Mouse (Mus musculus): ENCODE results near the gene Araf. TPM values are rescaled to one million over a fixed set of nuclear protein-coding genes. Genes with fewer than 3 reads are reported as not detected.
"Not testable (repeated sequence)": the region's sequence is repeated elsewhere in the genome, so short reads cannot be mapped to it uniquely, and the experiment has no call there.

The Araf gene
- total and polyA plus RNA-seq, 3 experiments = 52.8 to 72.2 (median 60.6) TPM

GRCm38 (mm10) chrX:20801456-20801855 is 3.8 kb downstream of the Araf start:
- dilution Hi-C loops (cut with MboI; ENCODE audit: extremely low pct_ligation_motif_present, extremely low pct_unique_long_range_greater_than_20kb, low sequenced_read_pairs) (no loop called here), in situ Hi-C loops (cut with MboI; ENCODE audit: low pct_ligation_motif_present, low pct_unique_long_range_greater_than_20kb, low sequenced_read_pairs) (no loop called here)
- Histone ChIP-seq H3K9ac (ENCODE audit: insufficient read depth, low read depth) (no peak overlapping the region), H3K4me1 (ENCODE audit: control insufficient read depth in 1 of 2, insufficient read depth in 2 of 2) (no peaks in the 10 kb centered on the region), H3K27me3 (replicated peaks) (no peaks in the 10 kb centered on the region), H3K79me2 (replicated peaks; ENCODE audit: control insufficient read depth, extremely low read depth, insufficient read depth, poor library complexity, severe bottlenecking) (no peaks in the 10 kb centered on the region), H3K4me3 (replicated peaks in 1 of 3; ENCODE audit: low read depth in 2 of 3, low read length in 2 of 3, poor library complexity in 1 of 3) (no peak overlapping the region), H3K4me2 (ENCODE audit: insufficient read depth, low read depth, poor library complexity, severe bottlenecking) (no peak overlapping the region), H3K27ac (ENCODE audit: insufficient read depth, low read depth) (no peak overlapping the region), H3K36me3 (replicated peaks in 1 of 2; ENCODE audit: control insufficient read depth in 1 of 2, insufficient read depth in 1 of 2, low read length in 1 of 2) (no peaks in the 10 kb centered on the region), H3K9me3 (replicated peaks; ENCODE audit: low read length) (no peaks in the 10 kb centered on the region)
- no peak for DNase-seq (ENCODE audit: extremely low read depth)
- no peak for TF ChIP-seq CTCF (conservative IDR thresholded peaks at IDR 0.05 in 1 of 2, IDR thresholded peaks at IDR 0.05 in 1 of 2; ENCODE audit: low read depth in 2 of 2, low read length in 2 of 2)
- TF ChIP-seq JUN (IDR thresholded peaks at IDR 0.05; ENCODE audit: insufficient read depth, low read depth, low read length) = no peak
- TF ChIP-seq KAT2A (IDR thresholded peaks at IDR 0.05; ENCODE audit: insufficient replicate concordance, low read length) = no peak
- no peak for TF ChIP-seq TBP (conservative IDR thresholded peaks at IDR 0.05; ENCODE audit: low read depth, low read length)
- no peak for TF ChIP-seq ZKSCAN1 (IDR thresholded peaks at IDR 0.05; ENCODE audit: borderline replicate concordance, low read depth, low read length)

- H3K4me1 ChIP-seq (ENCODE audit: control insufficient read depth in 1 of 2, insufficient read depth in 2 of 2); in situ Hi-C loops (cut with MboI; ENCODE audit: low pct_ligation_motif_present, low pct_unique_long_range_greater_than_20kb, low sequenced_read_pairs); H3K9me3 ChIP-seq (replicated peaks; ENCODE audit: low read length); H3K36me3 ChIP-seq (replicated peaks in 1 of 2; ENCODE audit: control insufficient read depth in 1 of 2, insufficient read depth in 1 of 2, low read length in 1 of 2); dilution Hi-C loops (cut with MboI; ENCODE audit: extremely low pct_ligation_motif_present, extremely low pct_unique_long_range_greater_than_20kb, low sequenced_read_pairs); H3K79me2 ChIP-seq (replicated peaks; ENCODE audit: control insufficient read depth, extremely low read depth, insufficient read depth, poor library complexity, severe bottlenecking); H3K9ac ChIP-seq (ENCODE audit: insufficient read depth, low read depth); H3K4me2 ChIP-seq (ENCODE audit: insufficient read depth, low read depth, poor library complexity, severe bottlenecking); H3K4me3 ChIP-seq (replicated peaks in 1 of 3; ENCODE audit: low read depth in 2 of 3, low read length in 2 of 3, poor library complexity in 1 of 3); H3K27ac ChIP-seq (ENCODE audit: insufficient read depth, low read depth); H3K27me3 ChIP-seq (replicated peaks); DNase-seq (ENCODE audit: extremely low read depth): not testable (repeated sequence)
- TF ChIP-seq SMC3 (IDR thresholded peaks at IDR 0.05; ENCODE audit: low read depth, low read length) (peak; percentile 60), ZNF384 (IDR thresholded peaks at IDR 0.05; ENCODE audit: low read depth, low read length) (peak; percentile 91), RAD21 (IDR thresholded peaks at IDR 0.05; ENCODE audit: low read depth, low read length) (peak; percentile 68), CTCF (conservative IDR thresholded peaks at IDR 0.05 in 1 of 2, IDR thresholded peaks at IDR 0.05 in 1 of 2; ENCODE audit: low read depth in 2 of 2, low read length in 2 of 2) (peak in 1 of 2 experiments; percentile 66; a peak in 2 of 4 replicates), ZC3H11A (IDR thresholded peaks at IDR 0.05; ENCODE audit: low read depth, low read length) (peak; percentile 28; the same call in 1 of the 2 replicates)
Measured at GRCm38 (mm10) chrX:20804301-20804700, 6.7 kb downstream of the Araf start.

GRCm38 (mm10) chrX:20806295-20806694 is 8.7 kb downstream of the Araf start:
- no peaks in the 10 kb centered on the region for H3K27me3 ChIP-seq (replicated peaks)
- H3K4me1 ChIP-seq (ENCODE audit: control insufficient read depth in 1 of 2, insufficient read depth in 2 of 2) = no peaks in the 10 kb centered on the region
- no peaks in the 10 kb centered on the region for H3K79me2 ChIP-seq (replicated peaks; ENCODE audit: control insufficient read depth, extremely low read depth, insufficient read depth, poor library complexity, severe bottlenecking)
- no peaks in the 10 kb centered on the region for H3K36me3 ChIP-seq (replicated peaks in 1 of 2; ENCODE audit: control insufficient read depth in 1 of 2, insufficient read depth in 1 of 2, low read length in 1 of 2)
- no peak overlapping the region for H3K4me3 ChIP-seq (replicated peaks in 1 of 3; ENCODE audit: low read depth in 2 of 3, low read length in 2 of 3, poor library complexity in 1 of 3)
- in situ Hi-C loops (cut with MboI; ENCODE audit: low pct_ligation_motif_present, low pct_unique_long_range_greater_than_20kb, low sequenced_read_pairs) = no loop called here
- TF ChIP-seq MXI1 (IDR thresholded peaks at IDR 0.05; ENCODE audit: low read depth, low read length) = no peak
- TF ChIP-seq EP300 (IDR thresholded peaks at IDR 0.05; ENCODE audit: low read length) = no peak
- no peak for TF ChIP-seq MAX (IDR thresholded peaks at IDR 0.05; ENCODE audit: low read length)
- no peak for TF ChIP-seq NRF1 (IDR thresholded peaks at IDR 0.05; ENCODE audit: low read depth, low read length)
- TF ChIP-seq USF2 (conservative IDR thresholded peaks at IDR 0.05; ENCODE audit: low read depth, low read length) = no peak
- TF ChIP-seq JUND (conservative IDR thresholded peaks at IDR 0.05; ENCODE audit: low read depth, low read length) = no peak
- no peak for TF ChIP-seq UBTF (IDR thresholded peaks at IDR 0.05; ENCODE audit: low read depth, low read length)
- TF ChIP-seq ZMIZ1 (IDR thresholded peaks at IDR 0.05; ENCODE audit: low read depth, low read length) = no peak
- TF ChIP-seq RCOR1 (conservative IDR thresholded peaks at IDR 0.05; ENCODE audit: low read depth, low read length) = no peak
- TF ChIP-seq NELFE (IDR thresholded peaks at IDR 0.05; ENCODE audit: low read depth, low read length) = no peak
- no peak for TF ChIP-seq PAX5 (IDR thresholded peaks at IDR 0.05; ENCODE audit: low read length)
- no peak for TF ChIP-seq E2F4 (IDR thresholded peaks at IDR 0.05; ENCODE audit: insufficient replicate concordance, low read depth, low read length)
- TF ChIP-seq POLR2AphosphoS2 (IDR thresholded peaks at IDR 0.05; ENCODE audit: low read depth, low read length) = no peak
- TF ChIP-seq SIN3A (IDR thresholded peaks at IDR 0.05; ENCODE audit: low read length) = no peak
- dilution Hi-C loops (cut with MboI; ENCODE audit: extremely low pct_ligation_motif_present, extremely low pct_unique_long_range_greater_than_20kb, low sequenced_read_pairs) = no loop called here
- H3K4me2 ChIP-seq (ENCODE audit: insufficient read depth, low read depth, poor library complexity, severe bottlenecking) = no peak overlapping the region
- no peaks in the 10 kb centered on the region for H3K9me3 ChIP-seq (replicated peaks; ENCODE audit: low read length)
- DNase-seq (ENCODE audit: extremely low read depth) = no peak
- no peak overlapping the region for H3K9ac ChIP-seq (ENCODE audit: insufficient read depth, low read depth)
- no peak overlapping the region for H3K27ac ChIP-seq (ENCODE audit: insufficient read depth, low read depth)

Data from CH12.LX (cell line).